Mouse (Mus musculus): Measurements from ENCODE around the gene St6galnac3. TPM values are rescaled to one million over a fixed set of nuclear protein-coding genes. Genes with fewer than 3 reads are reported as not detected.

St6galnac3 gene
- total RNA-seq, 2 experiments from 2014 or later = 10.7 to 12.7 TPM

DNA sequence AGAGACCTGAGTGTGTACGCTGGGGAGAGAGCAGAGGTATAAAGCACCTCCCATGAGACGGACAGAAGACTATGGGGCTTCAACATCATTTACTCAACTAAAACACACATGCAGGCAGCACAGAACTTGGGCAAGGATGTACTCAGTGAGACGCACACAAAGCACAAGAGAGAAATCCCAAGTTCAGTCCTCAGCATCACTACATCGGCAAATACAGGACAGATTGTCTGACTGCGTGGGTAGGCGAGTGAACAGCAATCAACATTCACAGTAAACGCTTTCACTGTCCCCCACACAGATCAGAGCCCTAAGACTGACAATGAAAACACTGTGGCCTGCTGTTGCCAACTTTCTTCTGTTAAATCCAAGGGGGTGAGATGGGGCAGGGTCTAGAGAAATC lies 422.6 kb downstream of the St6galnac3 start:
- no peak for DNase-seq (ENCODE audit: extremely low spot score in 1 of 2, low spot score in 2 of 2)
- intact Hi-C loops (cut with DNase I) = no loop called here

DNA sequence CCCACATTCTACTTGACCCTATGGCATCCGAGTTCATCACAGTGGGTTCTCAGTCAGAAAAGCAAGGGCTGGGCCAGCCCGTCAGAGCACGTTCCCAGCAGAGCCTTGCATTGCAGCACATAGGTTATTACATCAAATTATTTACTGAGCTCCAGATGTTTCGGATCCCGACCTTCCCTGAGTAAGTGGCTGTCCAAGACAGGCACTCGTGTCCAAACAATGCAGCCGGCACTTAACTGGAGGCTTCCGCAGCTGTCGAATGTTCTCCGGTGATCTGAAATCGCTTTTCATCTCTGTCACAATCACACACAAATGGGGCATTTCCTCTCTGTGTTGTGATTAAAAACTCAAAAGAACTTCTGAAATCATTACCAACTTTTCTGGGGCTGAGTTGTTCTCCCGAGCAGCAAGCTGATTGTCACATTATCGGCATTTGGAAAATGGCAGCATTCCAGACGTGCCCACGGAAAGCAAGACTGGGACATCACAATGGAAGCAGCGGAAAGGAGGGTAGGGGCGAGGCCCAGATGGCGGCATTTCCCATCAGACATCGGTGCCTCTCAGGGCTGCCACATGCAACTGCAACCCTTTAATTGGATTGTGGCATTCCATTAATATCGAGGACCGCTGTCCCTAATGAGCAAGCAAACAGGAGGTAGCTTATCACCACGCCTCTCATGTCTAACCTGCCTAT lies 428.5 kb downstream of the St6galnac3 start:
- intact Hi-C loops (cut with DNase I) = no loop called here
- peak in 1 of 2 experiments; percentile 40 for DNase-seq (ENCODE audit: extremely low spot score in 1 of 2, low spot score in 2 of 2)

GRCm38 (mm10) chr3:153292853-153293252 lies 432.1 kb downstream of the St6galnac3 start:
- intact Hi-C loops (cut with DNase I) = no loop called here
- no peak for DNase-seq (ENCODE audit: extremely low spot score in 1 of 2, low spot score in 2 of 2)

GRCm38 (mm10) chr3:153292363-153292762 lies 432.6 kb downstream of the St6galnac3 start:
- DNase-seq (ENCODE audit: extremely low spot score in 1 of 2, low spot score in 2 of 2) = no peak
- intact Hi-C loops (cut with DNase I) = no loop called here

- intact Hi-C loops (cut with DNase I) = no loop called here
Observed at GRCm38 (mm10) chr3:153291406-153292045, 433.4 kb downstream of the St6galnac3 start.

GRCm38 (mm10) chr3:153289971-153290370 lies 435.0 kb downstream of the St6galnac3 start:
- no peak for DNase-seq (ENCODE audit: extremely low spot score in 1 of 2, low spot score in 2 of 2)
- intact Hi-C loops (cut with DNase I) = no loop called here

More at GRCm38 (mm10) chr3:153291406-153292045, 433.4 kb downstream of the St6galnac3 start:
- no peak for DNase-seq (ENCODE audit: extremely low spot score in 1 of 2, low spot score in 2 of 2)

DNA sequence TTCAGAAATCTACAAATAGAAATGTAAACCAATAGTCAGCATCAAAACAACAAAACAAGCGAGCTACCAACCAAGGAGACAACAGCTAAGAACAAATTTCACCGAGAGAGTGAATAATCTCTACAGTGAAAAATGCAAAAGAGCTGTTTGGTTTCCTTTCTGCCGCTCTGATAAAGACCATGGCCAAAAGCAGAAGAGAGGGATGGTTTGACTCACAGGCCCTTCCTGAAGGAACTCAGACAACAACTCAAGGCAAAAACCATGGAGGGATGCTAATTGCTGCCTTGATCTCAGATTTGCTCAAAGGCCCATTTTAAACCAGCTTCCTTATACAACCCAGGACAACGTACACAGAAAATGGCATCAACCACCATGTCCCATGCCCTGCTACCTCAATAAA lies 437.4 kb downstream of the St6galnac3 start:
- intact Hi-C loops (cut with DNase I) = no loop called here
- DNase-seq (ENCODE audit: extremely low spot score in 1 of 2, low spot score in 2 of 2) = no peak

GRCm38 (mm10) chr3:153287081-153287480 lies 437.9 kb downstream of the St6galnac3 start:
- DNase-seq (ENCODE audit: extremely low spot score in 1 of 2, low spot score in 2 of 2) = no peak
- intact Hi-C loops (cut with DNase I) = no loop called here

- intact Hi-C loops (cut with DNase I) = no loop called here
- DNase-seq (ENCODE audit: extremely low spot score in 1 of 2, low spot score in 2 of 2) = peak in 1 of 2 experiments; percentile 43
Observed at GRCm38 (mm10) chr3:153282123-153282765, 442.7 kb downstream of the St6galnac3 start.

GRCm38 (mm10) chr3:153278249-153278648 lies 446.7 kb downstream of the St6galnac3 start:
- DNase-seq (ENCODE audit: extremely low spot score in 1 of 2, low spot score in 2 of 2) = no peak
- intact Hi-C loops (cut with DNase I) = no loop called here

GRCm38 (mm10) chr3:153277389-153277999 lies 447.5 kb downstream of the St6galnac3 start:
- DNase-seq (ENCODE audit: extremely low spot score in 1 of 2, low spot score in 2 of 2) = peak in 1 of 2 experiments; percentile 47
- intact Hi-C loops (cut with DNase I) = no loop called here

- DNase-seq (ENCODE audit: extremely low spot score in 1 of 2, low spot score in 2 of 2) = no peak
- intact Hi-C loops (cut with DNase I) = no loop called here
Observed at GRCm38 (mm10) chr3:153276830-153277388, 448.1 kb downstream of the St6galnac3 start.

GRCm38 (mm10) chr3:153276101-153276829 lies 448.7 kb downstream of the St6galnac3 start:
- no peak for DNase-seq (ENCODE audit: extremely low spot score in 1 of 2, low spot score in 2 of 2)
- intact Hi-C loops (cut with DNase I) = no loop called here

DNA sequence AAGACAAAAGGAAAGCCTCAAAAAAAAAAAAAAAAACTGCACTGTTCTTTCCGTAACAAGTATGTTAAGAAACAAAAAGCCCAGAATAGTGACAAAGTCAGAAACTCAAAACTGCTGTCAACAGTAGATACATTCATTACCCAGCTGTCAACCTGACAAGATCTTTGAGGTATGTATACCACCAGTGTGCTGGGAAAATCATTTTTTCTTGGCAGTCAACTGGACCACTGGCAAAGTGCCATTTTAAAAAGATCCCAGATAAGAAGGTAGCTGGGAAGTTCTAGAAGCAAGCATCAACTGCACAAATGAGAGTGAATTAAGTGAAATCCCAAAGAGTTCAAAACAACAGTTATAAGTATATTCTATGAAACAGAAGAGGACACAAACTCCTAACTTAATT lies 452.7 kb downstream of the St6galnac3 start:
- intact Hi-C loops (cut with DNase I) = no loop called here
- DNase-seq (ENCODE audit: extremely low spot score in 1 of 2, low spot score in 2 of 2) = no peak

- no peak for DNase-seq (ENCODE audit: extremely low spot score in 1 of 2, low spot score in 2 of 2)
- intact Hi-C loops (cut with DNase I) = no loop called here
Observed at GRCm38 (mm10) chr3:153267397-153267796, 457.6 kb downstream of the St6galnac3 start.

GRCm38 (mm10) chr3:153261985-153262384 lies 463.0 kb downstream of the St6galnac3 start:
- DNase-seq (ENCODE audit: extremely low spot score in 1 of 2, low spot score in 2 of 2) = no peak
- intact Hi-C loops (cut with DNase I) = no loop called here

DNA sequence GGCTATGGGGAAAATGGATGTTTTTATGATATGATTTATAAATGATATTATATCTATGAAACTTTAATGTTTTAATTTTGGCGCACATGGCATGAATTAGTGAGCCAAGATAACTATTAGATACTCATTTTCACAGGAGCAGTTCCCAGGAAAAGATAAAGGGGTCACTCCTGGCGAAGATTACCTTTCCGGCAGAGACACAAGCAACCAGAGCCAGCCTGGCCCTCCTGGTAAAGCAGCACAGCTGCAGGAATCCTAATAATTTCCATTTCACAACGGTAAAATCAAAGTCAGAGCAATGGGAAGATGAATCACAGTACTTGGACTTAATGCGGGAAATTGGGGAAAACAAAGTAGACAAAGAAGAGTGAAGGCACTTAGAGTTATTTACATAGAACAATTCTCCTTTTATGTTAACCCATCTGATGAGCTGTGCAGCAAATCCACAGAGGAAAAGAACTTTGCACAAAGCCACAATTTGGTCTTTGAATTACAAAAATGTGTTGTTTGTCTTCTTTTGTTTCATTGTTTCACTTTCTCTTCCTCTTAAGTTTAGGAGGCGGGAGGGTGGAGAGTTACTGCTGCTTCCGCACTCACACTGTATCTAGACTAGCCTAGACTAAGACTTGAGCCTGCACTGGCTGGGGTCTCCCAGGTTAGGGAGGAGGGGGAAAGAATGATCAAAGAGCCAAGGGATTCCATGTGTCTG lies 464.6 kb downstream of the St6galnac3 start:
- DNase-seq (ENCODE audit: extremely low spot score in 1 of 2, low spot score in 2 of 2) = no peak
- intact Hi-C loops (cut with DNase I) = no loop called here

DNA sequence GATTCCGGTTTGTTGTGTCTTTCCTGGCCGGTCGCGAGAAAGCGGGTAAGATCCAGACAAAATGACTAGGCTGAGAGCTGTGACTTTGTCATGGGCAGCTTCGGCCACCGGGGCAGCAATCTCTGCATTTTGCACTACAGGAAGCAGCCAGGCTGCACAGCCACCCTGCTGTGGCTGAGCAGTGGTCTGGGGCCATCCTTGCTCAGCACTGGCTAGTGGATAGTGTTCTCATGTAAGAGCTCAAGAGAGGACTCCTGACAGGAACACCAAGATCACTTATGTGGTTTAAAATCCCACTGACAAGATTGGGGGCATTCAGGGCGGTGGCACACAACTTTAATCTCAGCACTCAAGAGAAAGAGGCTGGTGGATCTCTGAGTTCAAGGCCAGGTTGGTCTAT lies 469.1 kb downstream of the St6galnac3 start:
- intact Hi-C loops (cut with DNase I) = no loop called here
- DNase-seq (ENCODE audit: extremely low spot score in 1 of 2, low spot score in 2 of 2) = no peak
